Mouse (Mus musculus): ENCODE results near the gene Ttc8. TPM values are rescaled to one million over a fixed set of nuclear protein-coding genes. Genes with fewer than 3 reads are reported as not detected.

Gene Ttc8
- total and polyA plus RNA-seq, 3 experiments = not detected

DNA sequence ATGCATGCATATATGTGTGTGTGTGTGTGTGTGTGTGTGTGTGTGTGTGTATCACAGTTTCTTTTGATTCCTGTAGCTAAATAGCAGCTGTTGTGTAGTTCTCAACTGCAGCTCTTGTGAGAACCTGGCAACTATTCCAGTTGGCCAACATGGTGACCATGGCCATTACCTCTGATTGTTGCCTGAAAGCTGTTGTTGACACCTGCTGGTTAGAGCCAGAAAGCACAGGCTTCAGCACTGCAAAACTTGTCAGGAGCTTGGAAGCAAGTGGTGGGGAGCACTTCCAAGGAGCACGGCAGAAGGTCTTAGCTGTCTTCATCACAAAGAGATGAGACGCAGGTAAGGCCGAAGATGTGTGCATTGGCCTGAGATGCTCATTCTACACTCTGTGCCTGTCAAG lies 51.9 kb downstream of the Ttc8 start:
- no peak for DNase-seq (ENCODE audit: low read depth, low spot score)
- no peaks in the 10 kb centered on the region for H3K9me3 ChIP-seq (replicated peaks; ENCODE audit: insufficient read depth, low read length)
- no peak overlapping the region for H3K9ac ChIP-seq (ENCODE audit: control insufficient read depth, low read depth, low read length, poor library complexity, severe bottlenecking)
- H3K27me3 ChIP-seq (ENCODE audit: control insufficient read depth in 1 of 2, insufficient read depth in 2 of 2, low read length in 2 of 2) = peaks cover 2 to 5% of the 10 kb centered on the region in 2 experiments; a peak in 2 of 4 replicates
- TF ChIP-seq ZKSCAN1 (IDR thresholded peaks at IDR 0.05; ENCODE audit: low read depth, low read length) (no peak), SMC3 (IDR thresholded peaks at IDR 0.05; ENCODE audit: low read depth, low read length) (no peak), NELFE (IDR thresholded peaks at IDR 0.05; ENCODE audit: low read depth, low read length) (no peak), EP300 (IDR thresholded peaks at IDR 0.05; ENCODE audit: low read depth in 1 of 2, low read length in 2 of 2) (no peak), ELF1 (IDR thresholded peaks at IDR 0.05; ENCODE audit: low read depth, low read length) (no peak), MAZ (IDR thresholded peaks at IDR 0.05; ENCODE audit: low read depth, low read length) (no peak), CHD2 (IDR thresholded peaks at IDR 0.05; ENCODE audit: low read length) (no peak), MAX (IDR thresholded peaks at IDR 0.05; ENCODE audit: low read length) (no peak), NRF1 (IDR thresholded peaks at IDR 0.05; ENCODE audit: insufficient read depth, low read depth, low read length, poor library complexity, severe bottlenecking) (no peak), CTCF (IDR thresholded peaks at IDR 0.05 in 2 of 3, conservative IDR thresholded peaks at IDR 0.05 in 1 of 3; ENCODE audit: control insufficient read depth in 1 of 3, insufficient read depth in 1 of 3, low read depth in 2 of 3, low read length in 3 of 3, poor library complexity in 1 of 3, severe bottlenecking in 1 of 3) (no peak), MAFK (IDR thresholded peaks at IDR 0.05; ENCODE audit: borderline replicate concordance, low read depth, low read length) (no peak), GATA1 (IDR thresholded peaks at IDR 0.05; ENCODE audit: low read depth, low read length) (no peak), HCFC1 (IDR thresholded peaks at IDR 0.05; ENCODE audit: low read depth, low read length) (no peak), ZNF384 (IDR thresholded peaks at IDR 0.05; ENCODE audit: low read depth, low read length) (no peak), CHD1 (IDR thresholded peaks at IDR 0.05; ENCODE audit: low read depth, low read length) (no peak), POLR2AphosphoS5 (IDR thresholded peaks at IDR 0.05; ENCODE audit: borderline replicate concordance, low read depth, low read length) (no peak), TBP (IDR thresholded peaks at IDR 0.05; ENCODE audit: low read depth, low read length) (no peak), POLR2AphosphoS2 (IDR thresholded peaks at IDR 0.05; ENCODE audit: low read length) (no peak)
- H3K4me3 ChIP-seq (ENCODE audit: control insufficient read depth in 1 of 2, insufficient read depth in 1 of 2, low read depth in 2 of 2, low read length in 2 of 2) = no peak overlapping the region
- H3K4me1 ChIP-seq (ENCODE audit: control insufficient read depth in 1 of 2, insufficient read depth in 2 of 2, low read length in 2 of 2) = no peaks in the 10 kb centered on the region
- no peak overlapping the region for H3K27ac ChIP-seq (ENCODE audit: control insufficient read depth, low read depth, low read length)
- H3K36me3 ChIP-seq (ENCODE audit: control insufficient read depth in 1 of 2, insufficient read depth in 2 of 2, low read length in 2 of 2) = no peaks in the 10 kb centered on the region
- no peaks in the 10 kb centered on the region for H3K79me2 ChIP-seq (ENCODE audit: control insufficient read depth, insufficient read depth, low read length, poor library complexity)

DNA sequence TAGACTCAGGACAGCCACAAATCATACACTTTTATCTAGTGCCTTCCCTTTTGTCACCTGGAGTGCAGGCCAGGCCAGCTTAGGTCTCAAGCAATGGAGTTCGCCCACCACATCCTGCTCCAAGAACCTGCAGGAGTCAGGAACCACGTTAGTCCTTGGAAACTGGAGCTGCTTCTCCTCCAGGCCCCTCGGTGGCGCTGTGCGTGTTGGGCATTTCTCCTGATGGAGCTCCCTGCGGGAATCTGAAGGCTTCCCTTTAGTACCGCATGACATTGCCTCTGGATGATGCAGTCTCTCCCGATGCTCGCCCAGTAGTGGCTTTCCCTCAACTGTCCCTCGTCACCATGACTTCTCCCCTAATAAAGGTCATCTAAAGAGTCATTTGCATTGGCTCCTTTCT lies 53.1 kb downstream of the Ttc8 start:
- TF ChIP-seq ZC3H11A (IDR thresholded peaks at IDR 0.05; ENCODE audit: low read depth, low read length) (no peak), KAT2A (conservative IDR thresholded peaks at IDR 0.05; ENCODE audit: low read depth, low read length) (no peak), UBTF (IDR thresholded peaks at IDR 0.05; ENCODE audit: borderline replicate concordance, insufficient read depth, low read depth, low read length) (no peak), GABPA (IDR thresholded peaks at IDR 0.05; ENCODE audit: low read depth, low read length) (no peak), SMC3 (IDR thresholded peaks at IDR 0.05; ENCODE audit: low read depth, low read length) (no peak), USF2 (IDR thresholded peaks at IDR 0.05; ENCODE audit: borderline replicate concordance in 1 of 2, insufficient read depth in 1 of 2, low read depth in 1 of 2, low read length in 2 of 2) (no peak), MAX (IDR thresholded peaks at IDR 0.05; ENCODE audit: low read length) (no peak)
- Histone ChIP-seq H3K79me2 (ENCODE audit: control insufficient read depth, insufficient read depth, low read length, poor library complexity) (no peaks in the 10 kb centered on the region), H3K4me3 (ENCODE audit: control insufficient read depth in 1 of 2, insufficient read depth in 1 of 2, low read depth in 2 of 2, low read length in 2 of 2) (no peak overlapping the region), H3K4me1 (ENCODE audit: control insufficient read depth in 1 of 2, insufficient read depth in 2 of 2, low read length in 2 of 2) (no peaks in the 10 kb centered on the region), H3K9me3 (replicated peaks; ENCODE audit: insufficient read depth, low read length) (no peaks in the 10 kb centered on the region), H3K27ac (ENCODE audit: control insufficient read depth, low read depth, low read length) (no peak overlapping the region), H3K27me3 (ENCODE audit: control insufficient read depth in 1 of 2, insufficient read depth in 2 of 2, low read length in 2 of 2) (peaks cover 0 to 3% of the 10 kb centered on the region in 2 experiments; a peak in 1 of 4 replicates), H3K36me3 (ENCODE audit: control insufficient read depth in 1 of 2, insufficient read depth in 2 of 2, low read length in 2 of 2) (no peaks in the 10 kb centered on the region), H3K9ac (ENCODE audit: control insufficient read depth, low read depth, low read length, poor library complexity, severe bottlenecking) (no peak overlapping the region)
- no peak for DNase-seq (ENCODE audit: low read depth, low spot score)

Data from MEL (cell line).